Mouse (Mus musculus) induced T-regulatory cell, adult 2 months (primary cell): ENCODE measurements around the gene Rexo2.
A peak's percentile ranks its signal among the peaks of the same experiment; 100 is the strongest.
"Not testable (repeated sequence)": the region's sequence is repeated elsewhere in the genome, so short reads cannot be mapped to it uniquely, and the experiment has no call there.

ENCODE experiments used
- DNase-seq: peaks from one replicate; pipeline ENCODE4 v3.0.0-alpha.2; 2012; ENCODE audit warnings: low read depth

Rexo2 gene

DNA sequence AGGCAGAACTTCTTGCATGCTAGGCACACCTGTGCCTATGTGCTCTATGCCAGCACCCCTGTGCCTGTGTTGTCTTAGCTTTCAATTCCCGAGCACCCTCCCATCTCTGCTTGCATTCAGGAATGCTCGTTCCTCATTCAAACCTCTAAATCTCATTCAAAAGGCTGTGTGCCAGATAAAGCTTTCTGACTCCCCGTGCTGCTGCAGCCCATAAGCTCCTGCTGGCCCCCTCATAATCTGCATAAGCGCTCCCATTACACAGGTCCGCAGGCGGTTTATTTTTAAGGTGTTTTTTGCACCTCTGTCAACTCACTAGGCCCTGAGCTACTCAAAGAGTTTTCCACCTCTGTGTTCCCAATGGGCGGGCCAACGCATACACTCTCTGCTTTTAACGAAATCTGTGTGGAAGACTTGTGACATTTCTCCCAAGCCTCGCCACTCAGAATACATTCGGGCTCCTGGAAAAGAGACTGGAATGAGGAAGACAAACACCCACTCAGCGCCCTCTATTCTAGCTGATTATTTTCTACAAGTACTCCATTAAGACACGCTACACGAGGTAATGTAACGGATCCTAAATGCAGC lies 7.9 kb downstream of the Rexo2 start:
- no peak for DNase-seq

DNA sequence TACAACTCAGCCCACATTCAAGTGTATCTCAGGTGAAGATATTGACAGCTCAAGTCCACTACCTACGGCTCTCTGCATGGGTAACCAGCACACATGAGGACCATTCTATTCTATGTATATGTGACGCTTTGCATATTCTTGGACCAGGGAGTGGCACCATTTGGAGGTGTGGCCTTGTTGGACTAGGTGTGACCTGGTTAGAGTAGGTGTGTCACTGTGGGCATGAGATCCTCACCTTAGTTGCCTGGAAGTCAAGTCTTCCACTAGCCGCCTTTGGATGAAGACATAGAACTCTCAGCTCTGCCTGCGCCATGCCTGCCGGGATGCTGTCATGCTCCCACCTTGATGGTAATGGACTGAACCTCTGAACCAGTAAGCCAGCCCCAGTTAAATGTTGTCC lies 13.0 kb downstream of the Rexo2 start:
- not testable (repeated sequence) for DNase-seq

DNA sequence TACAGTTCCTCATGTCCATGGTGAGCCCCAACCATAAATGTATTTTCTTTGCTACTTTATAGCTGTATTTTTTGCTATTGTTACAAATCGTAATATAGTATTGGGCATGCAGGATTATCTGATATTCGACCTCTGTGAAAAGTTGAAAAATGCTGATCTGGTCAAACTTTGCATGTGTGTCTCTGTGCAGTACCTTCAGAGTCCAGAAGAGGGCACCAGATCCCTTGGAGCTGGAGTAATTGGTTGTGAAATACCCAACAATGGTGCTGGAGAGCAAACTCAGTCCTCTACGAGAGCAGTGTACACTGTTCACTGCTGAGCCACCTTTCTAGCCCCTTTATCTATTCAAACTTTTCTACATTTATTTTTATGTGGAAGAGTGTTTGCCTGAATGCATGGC lies 13.6 kb downstream of the Rexo2 start:
- peak; percentile 87 for DNase-seq

- DNase-seq: peak; percentile 61
These were observed 14.8 kb downstream of the Rexo2 start for GRCm38 (mm10) chr9:48465671-48466070.

- DNase-seq: no peak
These were observed 18.9 kb downstream of the Rexo2 start for GRCm38 (mm10) chr9:48461545-48461944.

GRCm38 (mm10) chr9:48460720-48461119 lies 19.7 kb downstream of the Rexo2 start:
- no peak for DNase-seq

DNA sequence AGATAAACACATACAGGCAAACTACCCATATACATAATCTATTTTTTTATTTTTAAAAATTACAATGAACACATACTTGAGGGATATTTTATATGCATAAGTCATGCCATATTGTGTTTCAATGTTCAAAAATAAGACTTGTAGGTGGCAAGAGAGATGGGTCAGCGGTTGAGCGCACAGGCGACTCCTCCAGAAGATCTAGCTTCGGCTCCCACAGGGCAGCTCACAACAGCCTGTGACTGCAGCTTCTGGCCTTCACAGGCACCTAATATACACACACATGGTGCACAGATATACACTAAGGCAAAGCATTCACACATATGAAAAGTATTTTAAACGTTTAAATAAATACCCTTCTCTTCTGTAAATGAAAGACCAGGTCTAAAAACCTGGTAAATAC lies 21.0 kb downstream of the Rexo2 start:
- DNase-seq: no peak

DNA sequence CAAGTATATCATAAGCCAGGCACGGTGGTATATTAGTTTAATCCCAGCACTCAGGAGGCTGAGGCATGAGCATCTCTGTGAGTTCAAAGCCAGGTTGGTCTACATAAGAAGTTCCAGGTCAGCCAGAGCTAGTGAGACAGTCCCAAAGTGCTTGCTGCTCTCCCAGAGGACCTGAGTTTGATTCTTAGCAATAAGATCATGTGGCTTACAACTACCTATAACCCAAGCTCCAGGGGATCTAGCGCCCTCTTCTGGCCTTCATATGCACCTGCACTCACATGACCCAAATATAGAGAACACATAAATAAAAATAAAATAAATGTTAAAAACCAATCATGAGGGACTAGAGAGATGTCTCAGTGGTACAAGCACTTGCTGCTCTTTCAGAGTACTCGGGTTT lies 21.5 kb downstream of the Rexo2 start:
- peak; percentile 53 for DNase-seq

- no peak for DNase-seq
These were observed 24.5 kb downstream of the Rexo2 start for GRCm38 (mm10) chr9:48455961-48456360.

DNA sequence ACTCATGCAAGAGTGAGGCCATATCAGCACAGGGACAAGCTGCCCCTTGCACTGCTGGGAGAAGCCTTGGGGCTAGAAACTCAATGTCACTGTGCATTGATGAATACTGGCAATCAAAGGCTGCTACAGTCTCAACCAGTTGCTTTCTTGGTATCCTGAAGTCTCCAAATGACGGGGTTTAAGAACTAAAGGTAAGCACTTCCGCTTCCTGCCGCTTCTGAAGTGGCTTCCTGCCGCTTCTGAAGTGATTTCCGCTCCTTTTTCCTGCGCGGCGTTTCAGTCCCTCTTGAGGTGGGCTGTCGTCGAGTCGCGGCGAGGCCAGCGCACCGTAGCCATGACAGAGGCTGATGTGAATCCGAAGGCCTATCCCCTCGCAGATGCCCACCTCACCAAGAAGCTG lies 30.4 kb downstream of the Rexo2 start:
- DNase-seq: peak; percentile 60

DNA sequence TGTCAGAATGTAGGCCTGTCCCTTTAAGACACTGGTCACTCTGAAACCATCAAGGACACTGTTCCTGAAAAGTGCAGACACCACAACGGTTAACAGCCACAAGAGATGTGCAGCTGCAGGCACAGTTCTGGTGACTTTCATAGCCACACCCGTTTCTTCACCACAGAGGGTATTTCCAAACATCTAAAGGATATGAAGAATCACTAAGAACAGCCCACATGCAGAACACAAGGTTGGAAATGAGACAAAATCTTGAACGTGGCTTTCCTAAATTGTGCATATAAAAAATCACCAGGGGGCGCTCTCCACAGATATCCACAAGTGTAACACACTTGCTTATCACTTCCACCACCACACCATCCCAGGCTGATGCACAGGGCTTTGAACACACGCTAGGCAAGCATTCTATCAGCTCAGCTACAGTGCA lies 32.6 kb downstream of the Rexo2 start:
- DNase-seq: peak; percentile 80

DNA sequence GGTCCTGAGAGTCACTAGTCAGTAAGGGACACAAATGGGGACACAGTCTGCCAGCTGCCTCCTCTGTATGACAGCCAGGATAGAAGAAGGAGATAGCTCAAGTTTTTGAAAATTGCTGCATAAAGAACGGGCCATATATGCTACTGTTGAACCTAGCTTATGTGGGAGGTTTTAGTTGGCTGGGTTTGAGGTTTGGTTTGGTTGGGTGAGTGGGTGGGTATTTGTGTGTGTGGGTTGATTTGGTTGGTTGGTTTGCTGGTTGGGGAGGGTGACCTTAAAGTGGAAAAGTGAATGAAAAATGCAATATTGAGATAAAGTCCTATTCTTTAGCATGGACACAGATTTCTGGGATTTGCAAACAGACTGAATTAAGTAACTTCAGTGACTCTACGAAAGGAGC lies 35.6 kb downstream of the Rexo2 start:
- DNase-seq: no peak

GRCm38 (mm10) chr9:48443873-48444272 lies 36.5 kb downstream of the Rexo2 start:
- DNase-seq: peak; percentile 35

- DNase-seq: no peak
These were observed 48.0 kb downstream of the Rexo2 start for GRCm38 (mm10) chr9:48432449-48432848.

- no peak for DNase-seq
These were observed 53.2 kb downstream of the Rexo2 start for GRCm38 (mm10) chr9:48427176-48427575.

- no peak for DNase-seq
These were observed 57.2 kb downstream of the Rexo2 start for GRCm38 (mm10) chr9:48423256-48423655.

- peak; percentile 34 for DNase-seq
These were observed 58.0 kb downstream of the Rexo2 start for GRCm38 (mm10) chr9:48422382-48422781.

DNA sequence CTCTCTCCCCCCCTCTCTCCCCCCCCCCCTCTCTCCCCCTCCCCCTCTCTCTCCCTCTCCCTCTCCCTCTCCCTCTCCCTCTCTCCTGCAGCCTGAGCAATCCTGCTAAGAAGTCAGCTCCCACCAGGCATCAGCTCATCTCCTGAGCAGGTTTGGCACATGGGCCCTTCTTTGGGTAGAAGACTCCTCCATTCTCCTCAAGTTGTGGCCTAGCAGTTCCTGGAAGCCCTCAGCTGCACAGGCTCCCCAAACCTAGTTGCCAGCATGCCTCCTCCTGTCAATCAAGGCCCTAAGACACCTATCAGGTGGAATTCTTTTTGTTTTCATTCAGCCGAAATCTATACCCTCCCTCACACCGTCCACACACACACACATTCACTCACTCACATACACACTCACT lies 58.9 kb downstream of the Rexo2 start:
- no peak for DNase-seq

DNA sequence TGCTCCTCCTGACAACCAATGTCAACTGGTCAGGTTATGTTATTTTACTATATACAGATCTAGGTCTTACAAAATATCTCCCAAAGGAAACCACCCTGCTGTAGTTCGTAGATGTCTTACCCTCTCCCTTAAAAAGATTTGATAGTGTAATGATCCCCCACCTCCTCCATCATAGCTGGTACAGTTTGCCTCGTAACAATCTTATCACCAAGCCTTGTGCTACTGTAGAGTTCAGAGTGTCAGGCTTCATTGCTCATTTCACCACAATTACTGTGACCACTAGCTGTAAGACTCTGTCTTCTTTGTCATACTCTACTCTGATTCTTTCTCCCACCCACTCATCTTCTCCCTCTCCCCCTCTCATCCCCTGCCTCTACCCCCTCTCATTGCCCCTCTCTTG lies 59.4 kb downstream of the Rexo2 start:
- DNase-seq: no peak

- DNase-seq: no peak
These were observed 60.0 kb downstream of the Rexo2 start for GRCm38 (mm10) chr9:48420437-48420836.

DNA sequence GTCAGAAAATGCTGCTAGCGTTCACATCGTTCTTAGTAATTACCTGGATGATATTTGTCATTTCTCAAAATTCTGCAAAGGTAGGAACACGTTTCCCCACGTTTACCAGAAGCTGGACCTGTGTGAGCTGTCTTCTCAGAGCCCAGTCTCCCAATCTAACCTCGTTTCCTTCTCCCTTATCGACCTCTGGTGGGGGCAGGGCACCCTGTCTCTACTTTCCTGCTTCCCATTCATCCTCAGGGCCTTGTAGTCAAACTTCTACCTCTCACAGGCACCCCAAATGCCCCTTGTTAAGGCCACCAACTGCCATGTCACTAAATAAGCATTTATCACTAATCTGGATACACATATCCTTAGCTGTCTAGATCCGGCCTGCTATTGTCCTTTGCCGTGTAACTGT lies 61.6 kb downstream of the Rexo2 start:
- no peak for DNase-seq
